Mouse (Mus musculus) embryo, embryonic 10.5 days (tissue): ENCODE results near the gene Gde1.

Source experiments
- DNase-seq: peaks from one replicate; pipeline ENCODE4 v3.0.0-alpha.2; 2015; ENCODE audit warnings: low spot score

Gde1 gene

DNA sequence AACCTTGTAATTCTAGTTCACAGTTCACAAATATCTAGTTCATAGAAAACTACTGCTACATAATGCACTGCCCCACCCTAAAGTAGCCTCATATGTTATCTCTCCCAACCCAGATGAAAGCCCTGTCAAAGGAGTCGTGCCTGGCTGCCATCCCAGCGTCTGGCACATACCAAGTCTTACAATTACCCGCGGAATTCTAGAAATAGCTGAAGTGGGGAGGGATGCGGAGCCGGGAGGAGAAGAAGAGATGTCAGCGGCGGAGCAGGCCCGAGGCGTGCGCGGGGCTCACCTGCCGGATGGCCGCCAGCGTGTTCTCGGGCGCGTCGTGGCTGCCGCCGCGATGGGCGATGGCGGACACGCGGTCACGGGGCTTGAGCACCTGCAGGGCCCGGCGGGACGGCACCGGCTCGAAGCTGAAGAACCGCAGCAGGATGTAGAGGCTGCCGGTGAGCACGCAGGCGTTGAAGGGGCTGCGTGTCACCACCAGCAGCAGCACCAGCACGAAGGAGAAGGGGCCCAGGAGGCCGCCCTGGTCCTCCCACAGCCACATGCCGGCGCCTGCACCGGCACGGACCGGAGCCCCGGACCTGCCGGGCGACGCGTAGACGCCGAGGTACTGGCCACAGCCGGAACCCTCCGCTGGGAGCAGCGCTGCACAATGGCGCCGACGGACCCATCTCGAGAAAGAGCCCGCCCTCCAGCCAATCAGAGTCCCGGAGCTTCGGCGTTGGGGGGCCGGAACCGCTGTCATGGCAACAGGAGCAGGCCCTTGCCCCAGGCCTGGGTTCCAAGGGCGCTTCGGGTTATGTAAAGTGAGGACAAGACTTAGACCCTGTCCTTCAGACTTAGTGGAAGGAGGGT, at the start of gene Gde1:
Gde1 (minus strand) TSS at position 678 of the 861 bp plus-strand sequence.
- DNase-seq: peak; percentile 96

DNA sequence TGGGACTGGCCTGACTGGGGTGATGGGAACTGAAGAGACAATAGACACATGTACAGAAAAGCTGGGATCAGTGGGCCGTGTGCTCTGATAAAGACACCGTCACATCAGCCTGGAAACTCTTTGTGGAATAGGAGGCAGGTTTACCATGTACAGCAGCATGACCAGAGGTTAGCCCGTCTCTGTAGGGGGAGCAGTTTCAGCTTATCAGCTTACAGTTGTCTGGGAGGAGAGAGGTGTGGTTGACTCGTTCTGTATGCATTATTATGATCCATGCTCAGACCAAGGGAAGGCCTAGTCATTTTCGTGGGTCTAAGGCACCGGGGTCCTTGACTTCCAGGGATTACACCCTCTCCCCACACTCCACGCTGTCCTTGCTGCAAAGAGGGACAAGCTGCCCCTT, 46.0 kb upstream of the Gde1 start:
- DNase-seq: no peak

DNA sequence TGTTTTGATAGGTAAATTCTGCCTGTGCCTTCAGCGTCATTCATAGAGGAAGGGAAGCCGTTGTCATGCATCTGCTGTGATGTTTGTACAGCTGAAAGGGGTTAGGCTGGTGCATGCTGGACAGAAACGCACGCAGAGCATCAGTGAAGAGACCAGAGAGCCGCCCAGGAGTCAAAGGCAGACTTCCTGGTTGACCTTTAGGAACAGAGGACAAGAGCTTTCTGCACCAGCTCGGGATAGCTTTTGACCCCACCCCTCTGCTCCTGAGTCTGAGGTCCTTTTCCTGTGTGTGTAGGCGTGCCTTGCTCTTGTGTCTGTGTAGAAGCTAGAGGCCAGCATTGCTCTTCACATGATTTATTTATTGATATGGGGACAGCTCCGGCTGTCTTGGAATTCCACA, 44.1 kb upstream of the Gde1 start:
- no peak for DNase-seq

DNA sequence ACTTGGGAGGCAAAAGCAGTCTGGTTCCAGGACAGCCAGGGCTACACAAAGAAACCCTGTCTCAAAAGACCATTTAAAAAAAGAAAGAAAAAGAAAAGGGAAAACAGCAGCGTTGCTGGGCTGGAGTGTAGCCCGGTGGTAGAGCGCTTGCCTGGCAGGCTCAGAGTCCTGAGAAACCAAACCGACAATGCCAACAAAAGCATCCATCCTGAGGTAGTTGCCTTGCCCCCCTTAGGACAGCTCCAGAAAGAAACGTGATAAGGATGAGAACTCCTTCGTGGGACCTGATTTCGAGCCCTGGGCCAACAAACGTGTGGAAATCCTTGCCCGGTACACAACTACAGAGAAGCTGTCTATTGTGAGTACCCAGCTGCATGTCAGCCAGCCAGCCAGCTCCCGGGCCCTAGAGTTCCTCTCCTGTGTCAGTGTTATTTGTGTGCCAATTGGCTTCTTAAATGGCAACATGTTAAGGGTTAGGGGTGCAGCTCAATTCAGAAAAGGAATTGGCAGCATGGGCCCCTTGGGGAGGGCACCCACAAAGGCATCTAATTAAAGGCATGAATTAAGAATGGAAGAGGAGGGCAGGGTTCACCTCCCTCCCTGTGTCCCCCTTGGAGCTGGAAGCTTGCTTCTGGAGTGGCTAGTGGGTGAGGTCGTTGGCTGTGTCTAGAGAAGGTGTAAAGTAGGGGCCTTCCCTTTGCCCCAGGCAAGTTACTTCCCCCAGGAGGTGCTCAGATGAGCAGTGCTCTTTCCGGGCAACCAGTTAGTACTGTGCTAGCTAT, 42.5 kb upstream of the Gde1 start:
- no peak for DNase-seq

DNA sequence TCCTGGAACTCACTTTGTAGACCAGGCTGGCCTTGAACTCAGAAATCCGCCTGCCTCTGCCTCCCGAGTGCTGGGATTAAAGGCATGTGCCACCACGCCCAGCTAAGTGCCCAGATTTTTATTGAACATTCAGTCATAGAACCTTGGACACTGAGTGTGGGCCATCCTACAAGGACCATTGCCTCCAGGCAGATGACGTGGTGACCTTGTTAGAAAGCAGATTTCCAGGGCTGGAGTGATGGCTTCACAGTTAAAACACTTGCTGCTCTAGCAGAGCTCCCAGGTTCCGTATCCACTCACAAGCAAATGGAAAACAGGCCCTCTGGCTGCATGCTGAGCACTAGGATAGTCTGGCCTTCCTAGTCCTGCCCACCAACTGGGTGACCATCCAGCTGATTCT, 39.2 kb upstream of the Gde1 start:
- DNase-seq: no peak

DNA sequence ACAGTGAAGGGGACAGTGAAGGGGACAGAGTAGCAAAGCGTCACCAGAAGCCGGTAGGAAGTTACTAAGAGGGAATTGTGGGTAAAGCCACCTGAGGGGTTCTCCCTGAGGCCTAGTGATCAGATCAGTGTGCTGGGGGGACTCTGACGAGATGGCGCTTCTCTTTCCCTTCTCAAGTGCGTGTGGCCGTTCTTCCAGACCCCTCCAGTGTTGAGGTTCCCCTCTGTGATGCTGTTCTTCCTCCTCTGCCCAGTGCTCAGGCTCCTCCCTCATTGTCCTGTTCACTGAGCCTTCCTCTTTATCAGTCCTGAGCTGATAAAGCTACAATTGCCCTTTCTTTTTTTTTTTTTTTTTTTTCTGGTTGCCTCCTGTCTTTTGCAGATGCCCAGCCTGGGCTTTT, 36.7 kb upstream of the Gde1 start:
- DNase-seq: no peak

DNA sequence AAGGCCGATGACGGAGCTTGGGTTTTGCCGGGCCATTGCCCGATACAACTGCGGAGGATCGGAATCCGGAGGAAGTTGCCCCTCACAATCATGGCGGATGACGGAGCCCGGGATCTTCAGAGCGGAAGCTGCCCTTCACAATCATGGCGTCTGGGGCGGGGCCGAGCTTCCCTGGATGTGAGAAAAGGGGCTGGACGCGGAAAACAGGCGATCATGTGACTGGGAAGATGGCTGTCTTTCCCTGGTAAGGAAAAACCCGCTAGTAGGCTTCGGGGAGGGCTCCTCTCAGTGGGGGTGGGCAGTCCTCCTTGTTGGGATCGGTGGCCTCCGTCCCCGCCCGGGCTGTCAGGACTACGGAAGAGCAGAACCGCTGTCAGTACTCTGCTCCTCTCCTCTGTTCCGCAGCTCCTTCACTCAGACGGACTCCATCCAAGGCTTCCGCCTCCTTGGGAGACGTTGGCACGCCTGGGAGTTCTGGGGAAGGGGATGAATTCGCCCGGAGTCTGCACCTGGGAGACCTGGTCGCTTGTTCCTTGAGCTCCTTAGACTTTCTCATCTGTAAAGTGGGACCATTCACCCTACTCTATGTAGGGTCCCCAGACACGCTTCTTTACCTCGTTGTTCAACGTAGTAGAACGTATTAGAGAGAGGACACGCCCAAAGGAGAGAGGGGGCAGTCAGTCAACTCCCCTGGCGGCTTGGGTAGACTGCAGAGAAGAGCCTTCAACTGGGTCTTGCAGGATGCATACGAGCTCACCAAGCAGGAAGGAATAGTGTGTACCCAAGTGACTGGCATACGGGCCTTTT, 35.2 kb upstream of the Gde1 start:
- DNase-seq: peak; percentile 99

DNA sequence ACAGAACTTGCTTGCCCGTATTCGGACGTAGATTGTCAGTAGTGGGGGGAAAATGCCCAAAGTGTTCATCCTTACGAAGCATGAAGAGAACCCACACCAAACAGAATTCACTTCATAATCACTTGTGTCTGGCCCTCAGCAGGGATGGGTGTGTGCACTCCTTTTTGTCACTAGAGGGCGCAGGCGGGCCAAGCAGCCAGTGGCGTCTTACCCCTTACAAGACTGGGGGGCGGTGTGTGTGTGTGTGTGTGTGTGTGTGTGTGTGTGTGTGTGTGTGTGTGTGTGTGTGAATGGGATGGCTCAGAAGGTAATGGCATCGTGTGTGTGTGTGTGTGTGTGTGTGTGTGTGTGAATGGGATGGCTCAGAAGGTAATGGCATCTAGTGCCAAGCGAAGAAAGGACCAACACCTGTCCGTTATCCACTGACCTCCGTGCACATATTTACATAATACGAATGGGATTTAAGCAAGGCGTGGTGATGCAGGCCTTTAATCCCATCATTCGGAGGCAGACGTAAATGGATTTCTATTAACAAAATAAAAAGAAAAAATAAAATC, 34.5 kb upstream of the Gde1 start, which contains the start of gene Vps35l:
Vps35l (plus strand) TSS at position 252 of the 557 bp plus-strand sequence.
- DNase-seq: peak; percentile 91

DNA sequence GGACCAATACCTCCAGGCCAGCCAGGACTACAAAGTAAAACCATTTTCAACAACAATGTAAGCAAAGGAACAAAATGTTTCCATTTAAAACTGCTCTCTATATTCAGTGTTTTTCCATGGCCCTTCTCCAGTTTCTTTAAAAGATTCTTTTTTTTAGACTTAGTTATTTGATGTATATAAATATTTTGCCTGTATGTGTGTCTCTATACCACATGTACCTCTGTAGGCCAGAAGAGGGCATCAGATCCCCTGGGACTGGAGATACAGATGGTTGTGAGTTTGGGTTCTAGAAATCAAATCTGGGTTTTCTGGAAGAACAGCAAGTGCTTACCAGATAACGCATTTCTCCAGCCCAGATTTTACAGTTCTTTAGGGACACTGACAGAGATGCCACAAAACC, 33.2 kb upstream of the Gde1 start:
- peak; percentile 10 for DNase-seq

DNA sequence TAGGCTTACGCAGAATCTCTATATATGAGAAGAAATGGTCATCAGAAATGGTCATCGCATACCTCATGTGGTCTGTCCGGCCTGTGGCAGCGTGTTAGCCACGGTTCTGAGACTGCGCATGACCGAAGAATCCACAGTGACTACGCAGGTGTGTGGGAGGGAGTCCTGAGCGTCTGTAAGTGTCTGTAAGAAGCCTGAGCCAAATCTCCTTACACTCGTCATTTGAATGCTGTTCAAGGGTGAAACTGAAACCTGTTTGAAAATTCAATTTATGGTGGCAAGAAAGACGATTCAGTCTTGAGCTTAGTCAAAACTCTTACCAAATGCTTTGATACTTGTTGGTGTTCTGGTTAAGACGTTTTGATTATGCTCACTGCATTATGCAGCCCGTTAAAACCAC, 27.6 kb upstream of the Gde1 start:
- DNase-seq: no peak

DNA sequence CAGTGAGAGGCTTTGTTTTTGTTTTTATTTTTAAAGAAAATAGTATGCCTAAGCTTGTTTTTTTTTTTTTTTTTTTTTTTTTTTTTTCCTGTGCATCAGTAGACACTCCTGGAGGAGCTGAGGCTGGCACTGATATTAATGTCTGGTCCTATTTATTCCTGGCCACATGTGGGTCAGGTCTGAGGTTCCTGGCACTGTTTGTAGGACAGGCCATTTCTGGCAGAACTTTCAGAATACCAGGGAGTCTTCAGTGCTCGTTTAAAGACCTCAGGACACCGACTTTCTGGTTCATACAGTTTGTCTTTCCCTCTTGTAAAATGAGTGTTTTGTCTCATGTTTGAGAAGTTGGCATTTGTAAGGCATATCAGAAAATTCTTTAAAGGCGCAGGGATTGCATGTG, 26.2 kb upstream of the Gde1 start:
- no peak for DNase-seq

DNA sequence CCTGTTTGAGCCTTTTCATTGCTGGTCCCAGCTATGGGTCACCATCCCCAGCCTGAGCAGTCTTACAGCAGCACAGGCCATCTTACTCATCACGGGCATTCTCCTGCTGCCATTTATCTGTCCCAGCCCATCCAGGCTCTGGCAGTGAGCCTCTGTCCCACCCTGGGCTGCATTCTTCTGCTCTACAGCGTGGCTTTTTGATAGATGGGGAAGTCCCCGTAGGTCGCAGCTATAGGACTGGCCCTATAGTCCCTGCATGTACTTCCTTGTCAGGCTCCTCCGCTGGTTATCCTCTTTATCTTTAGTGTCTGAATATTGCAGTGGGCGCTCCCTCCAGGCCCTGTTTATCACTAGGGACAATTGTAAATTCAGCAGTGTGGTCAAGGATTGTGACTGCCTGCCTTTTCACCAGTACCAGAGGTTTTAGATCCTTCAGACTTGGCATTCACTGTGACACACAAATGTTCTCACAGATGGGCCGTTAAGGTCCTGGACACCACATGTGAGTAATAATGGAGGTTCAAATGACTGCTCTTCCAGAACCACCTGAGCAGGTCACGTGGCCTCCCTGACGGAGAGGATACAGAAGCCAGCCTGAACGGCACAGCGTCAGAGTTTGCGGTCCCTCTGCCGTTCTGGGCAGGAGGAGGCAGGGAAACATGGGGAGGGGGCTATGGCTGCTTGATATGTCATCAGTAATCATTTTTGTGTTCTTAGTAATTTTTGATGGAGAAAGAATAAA, 23.4 kb upstream of the Gde1 start:
- DNase-seq: no peak

DNA sequence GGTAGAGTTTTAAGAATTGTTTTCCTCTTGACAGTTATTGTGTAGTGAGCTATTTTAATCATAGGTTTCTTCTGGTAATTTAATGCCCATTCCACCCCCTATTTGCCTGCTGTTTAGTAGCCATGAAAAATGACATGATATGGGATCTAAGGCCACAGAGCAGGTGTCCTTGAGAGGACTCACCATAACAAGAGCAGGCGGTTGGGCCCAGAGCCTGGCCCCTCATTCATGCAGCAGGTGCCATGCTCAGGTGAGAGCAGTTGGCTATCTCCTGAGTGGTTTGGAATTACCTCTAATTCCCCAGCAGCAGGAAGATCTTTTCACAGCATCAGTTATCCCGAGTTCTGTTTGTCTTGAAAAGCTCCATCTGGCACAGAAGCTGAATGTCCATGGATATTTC, 19.9 kb upstream of the Gde1 start:
- no peak for DNase-seq

DNA sequence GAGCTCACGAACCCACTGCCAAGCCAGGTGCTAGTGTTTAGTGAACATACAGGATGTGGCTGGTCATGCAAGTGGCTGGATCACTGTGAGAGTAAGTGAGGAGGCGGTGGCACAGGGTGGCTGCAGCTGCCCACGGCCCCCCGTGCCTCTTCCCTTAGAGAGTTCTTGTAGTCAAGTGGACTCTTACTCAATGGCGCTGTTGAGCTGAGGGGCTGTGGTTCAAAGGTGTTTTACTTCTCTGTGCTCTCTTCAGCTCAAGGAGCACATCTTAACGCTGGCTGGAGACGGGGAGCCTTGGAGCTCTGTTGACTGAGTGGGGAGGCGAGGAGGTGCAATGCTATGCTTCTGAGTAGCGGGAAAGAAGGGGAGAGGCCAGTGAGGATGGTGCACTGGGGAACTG, 18.3 kb upstream of the Gde1 start:
- DNase-seq: no peak

DNA sequence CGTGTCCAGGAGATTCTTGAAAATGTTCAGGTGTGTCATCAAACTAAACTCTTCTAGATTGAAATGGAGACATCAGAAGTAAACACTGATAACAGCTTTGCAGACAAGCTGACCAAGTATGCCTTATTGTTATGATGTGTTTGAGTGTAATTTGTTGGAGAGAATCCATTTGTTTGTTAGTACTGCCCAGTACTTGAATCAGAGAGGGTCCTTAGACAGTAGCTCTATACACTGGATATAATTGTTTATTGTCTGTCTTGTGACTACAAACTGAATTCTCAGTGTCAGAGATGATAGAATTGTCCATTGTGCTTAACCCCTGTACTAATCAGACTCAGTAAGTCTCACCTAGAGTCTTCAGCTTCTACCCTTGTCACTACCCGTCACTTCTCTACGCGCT, 12.5 kb upstream of the Gde1 start:
- no peak for DNase-seq

DNA sequence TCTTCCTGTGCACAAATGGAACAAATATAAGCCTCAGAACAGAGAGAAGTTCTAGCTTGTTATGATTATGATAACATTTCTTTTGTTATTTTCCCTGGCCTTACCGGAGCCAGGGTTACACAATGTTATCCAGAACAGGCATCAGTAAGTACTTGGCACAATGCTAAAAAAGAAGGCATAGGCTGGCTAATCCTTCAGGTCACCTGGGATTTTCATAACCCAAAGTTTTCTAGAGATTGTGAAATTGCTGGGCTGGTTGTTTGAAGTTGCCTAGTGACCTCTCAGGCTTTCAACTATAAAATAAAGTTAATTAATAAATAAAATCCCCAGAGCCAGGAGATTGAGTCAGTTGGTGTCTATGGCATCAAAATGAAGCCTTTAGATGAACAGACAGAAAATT, 9.3 kb upstream of the Gde1 start:
- DNase-seq: no peak

DNA sequence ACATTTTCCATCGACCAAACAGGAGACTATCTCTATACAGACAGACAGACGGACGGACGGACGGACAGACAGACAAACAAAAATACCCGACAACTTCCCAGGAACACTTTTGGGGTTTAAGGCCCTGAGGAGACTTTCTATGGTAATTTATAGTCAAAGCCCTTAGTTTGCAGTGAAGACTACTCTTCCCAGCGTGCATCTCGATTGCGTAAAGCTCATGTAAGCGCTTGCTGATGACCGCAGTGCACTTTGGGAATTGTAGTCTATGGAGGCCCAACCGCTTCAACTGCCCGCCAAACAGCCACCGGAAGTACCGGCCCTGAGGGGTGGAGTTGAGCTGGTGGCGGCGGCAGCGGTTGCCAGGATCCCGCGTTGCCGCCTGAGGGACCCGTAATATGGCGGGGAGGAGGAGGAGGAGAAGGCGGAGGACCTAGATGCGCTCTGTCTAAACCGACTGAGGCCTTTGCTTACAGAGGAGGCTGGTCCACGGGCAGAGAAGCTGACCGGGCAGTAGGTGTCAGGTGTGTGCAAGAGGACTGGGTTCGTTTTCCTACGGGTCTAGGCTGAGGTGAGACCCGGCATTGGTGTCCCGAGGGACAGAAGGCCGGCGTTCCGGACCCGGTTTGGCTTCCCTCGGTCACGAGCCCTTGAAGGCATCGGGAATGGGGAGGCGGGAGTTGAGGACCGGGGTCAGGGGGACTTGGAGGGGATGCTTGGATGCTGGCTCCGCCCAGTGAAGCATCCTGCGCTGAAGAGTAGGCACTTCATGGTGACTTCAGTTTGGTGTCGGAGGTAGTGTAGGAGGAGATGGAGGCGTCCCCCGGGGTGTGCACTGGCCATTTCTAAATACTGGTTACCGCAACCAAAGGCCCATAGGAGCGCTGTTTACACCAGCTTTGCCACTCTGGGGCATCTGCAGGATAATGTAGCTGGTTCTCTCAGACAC, 6.9 kb upstream of the Gde1 start, which contains the start of gene Ccp110:
Ccp110 (plus strand) TSS at position 325 of the 946 bp plus-strand sequence.
- DNase-seq: peak; percentile 98

DNA sequence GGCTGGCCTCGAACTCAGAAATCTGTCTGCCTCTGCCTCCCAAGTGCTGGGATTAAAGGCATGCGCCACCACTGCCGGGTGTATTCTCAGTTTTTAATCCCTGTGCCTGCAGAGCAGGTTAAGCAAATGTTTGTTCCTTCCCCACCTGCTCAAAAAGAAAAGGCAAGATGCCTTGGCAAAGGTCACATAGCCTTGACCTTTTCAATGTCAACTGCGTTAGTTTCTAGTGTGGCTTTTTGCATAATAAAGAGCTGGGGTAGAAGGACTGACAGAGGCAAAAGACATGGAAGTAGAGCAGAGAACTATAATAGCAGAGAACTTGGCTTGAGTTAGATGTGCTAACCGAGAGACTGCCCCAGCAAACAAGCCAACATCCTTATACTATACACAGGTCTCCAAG, 5.2 kb upstream of the Gde1 start:
- DNase-seq: no peak

DNA sequence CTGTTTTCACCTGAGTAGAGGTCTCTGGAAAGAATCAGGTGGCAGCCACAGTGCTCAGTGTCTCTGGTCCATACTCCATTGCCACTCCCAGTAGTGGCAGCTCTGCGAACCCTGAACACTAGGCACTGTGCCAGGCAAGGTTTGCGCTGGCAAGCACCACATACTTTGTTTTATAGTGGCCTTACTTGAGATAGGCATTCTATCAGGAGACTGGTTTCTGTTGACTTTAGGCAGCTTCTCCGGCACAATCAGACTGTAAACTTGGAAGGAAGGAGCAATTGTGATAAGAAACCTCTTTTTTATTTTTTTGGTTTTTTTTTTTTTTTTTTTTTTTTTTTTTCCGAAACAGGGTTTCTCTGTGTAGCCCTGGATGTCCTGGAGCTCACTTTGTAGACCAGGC, 2.4 kb upstream of the Gde1 start:
- no peak for DNase-seq

DNA sequence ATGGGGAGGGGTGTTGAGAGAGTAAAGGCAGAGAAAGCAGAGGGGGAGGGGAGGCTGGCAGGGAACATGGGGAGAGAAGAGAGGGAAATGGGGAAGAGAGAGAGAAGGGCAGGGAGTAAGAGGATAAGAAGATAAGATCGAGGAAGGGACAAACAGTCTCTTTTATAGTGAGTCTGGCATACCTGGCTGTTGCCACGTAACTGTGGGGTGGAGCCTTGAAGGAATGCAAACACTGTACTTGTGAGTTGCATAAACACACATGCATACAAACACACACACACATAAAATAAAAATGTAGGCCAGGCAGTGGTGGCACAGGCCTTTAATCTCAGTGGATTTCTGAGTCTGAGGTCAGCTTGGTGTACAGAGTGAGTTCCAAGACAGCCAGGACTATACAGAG, 1.6 kb upstream of the Gde1 start:
- DNase-seq: no peak
